Comparison of ENCODE assay signal across 8 mouse cellular contexts in the genomic region with DNA sequence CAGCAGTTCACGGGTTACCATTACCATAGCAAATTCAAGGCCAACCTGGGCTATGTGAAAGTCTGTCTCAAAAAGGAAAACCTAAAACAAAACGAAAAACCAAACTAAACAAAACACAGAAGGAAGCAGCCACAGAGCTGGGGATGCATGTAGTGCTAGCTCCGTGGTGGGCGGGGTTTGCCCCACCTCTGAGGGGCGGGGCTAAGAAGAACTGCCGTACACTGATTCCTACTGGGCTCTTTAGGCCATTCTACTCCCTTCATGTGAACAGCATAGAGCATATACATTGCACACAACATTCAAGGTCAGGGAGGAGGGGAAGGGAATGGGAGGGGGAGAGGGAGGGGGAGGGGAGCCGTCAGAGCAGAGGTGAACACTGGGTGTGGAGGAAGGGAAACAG. TPM values are rescaled to one million over a fixed set of nuclear protein-coding genes. Genes with fewer than 3 reads are reported as not detected.
DNase-seq lines count a peak whose midpoint lies in the region; ATAC-seq and TF ChIP-seq lines count a peak whose summit lies in the region.
"Had no signal": no experiment of that assay in that cellular context is flagged by ENCODE, and none has a peak within 500 bp of the region (broad histone marks: within the 10 kb centered on the region; RNA-seq: fewer than 3 reads in every experiment).

No protein-coding gene starts in this region.

- H3K9ac ChIP-seq in stomach, postnatal 0 days (ENCODE audit: low read length) = no peak overlapping the region

- DNase-seq in kidney, postnatal 36 days = peak; percentile 24 to 65
- DNase-seq in kidney, adult 18-20 months = no peak
- DNase-seq in Muller cell, postnatal 12 days (ENCODE audit: inconsistent ontology term) = peak; percentile 15
- DNase-seq in stomach, postnatal 0 days (ENCODE audit: low spot score) = peak; percentile 69
- no peak for DNase-seq in right cerebral cortex, postnatal 25 days
- no peak for DNase-seq in right cerebral cortex, postnatal 4 days

- ATAC-seq in granulocyte monocyte progenitor cell, adult 5-6 weeks (replicated peaks; ENCODE audit: poor library complexity, severe bottlenecking) = peak; percentile 48; the same call in 1 of the 2 replicates
- ATAC-seq in stomach, postnatal 0 days (ENCODE audit: low FRiP score, low TSS enrichment) = peak; percentile 49

- 35% methylated on average over 7 of the region's 7 CpGs for WGBS in stomach, postnatal 0 days

- no peak overlapping the region for H3K27ac ChIP-seq in stomach, postnatal 0 days (replicated peaks)

- H3K9me3 ChIP-seq in stomach, postnatal 0 days (ENCODE audit: control insufficient read depth, low read length) = no peaks in the 10 kb centered on the region
- H3K9me3 ChIP-seq: megakaryocyte, embryonic 14.5 days had no signal

- no peaks in the 10 kb centered on the region; the same call in none of the 2 replicates for H3K4me1 ChIP-seq in stomach, postnatal 0 days (replicated peaks; ENCODE audit: control insufficient read depth, insufficient read depth)

- TF ChIP-seq EP300 in stomach, postnatal 0 days (optimal IDR thresholded peaks at IDR 0.05) = no peak

- no peak overlapping the region for H3K4me3 ChIP-seq in stomach, postnatal 0 days (ENCODE audit: low read depth, low read length)
- H3K4me3 ChIP-seq: megakaryocyte, embryonic 14.5 days had no signal

- no peak overlapping the region for H3K4me2 ChIP-seq in stomach, postnatal 0 days (replicated peaks; ENCODE audit: low read depth)

- H3K36me3 ChIP-seq in stomach, postnatal 0 days (ENCODE audit: control insufficient read depth, insufficient read depth, low read length) = peaks cover 30% of the 10 kb centered on the region

- no peak for TF ChIP-seq CTCF in stomach, postnatal 0 days (IDR thresholded peaks at IDR 0.05; ENCODE audit: low read depth)

- H3K27me3 ChIP-seq in stomach, postnatal 0 days (ENCODE audit: control insufficient read depth, insufficient read depth, low read length) = no peaks in the 10 kb centered on the region

RNA-seq across cellular contexts. Expression of a gene that starts 17.6 kb away (rescaled TPM):
- not detected in 2 replicates for total RNA-seq in granulocyte monocyte progenitor cell, adult 5-6 weeks (2014; fragmentation: Nextera tagmentation)
- total RNA-seq in granulocyte monocyte progenitor cell, adult 5-6 weeks (2017) = not detected in 2 replicates
- not detected in 2 replicates for polyA plus RNA-seq in stomach, postnatal 0 days (2015; fragmentation: Nextera tagmentation; extraction: Ambion mirVana)

RNA-seq across cellular contexts. Expression of a gene that starts 44.4 kb away (rescaled TPM):
- 2.5 and 3.6 TPM in 2 replicates for total RNA-seq in granulocyte monocyte progenitor cell, adult 5-6 weeks (2014; fragmentation: Nextera tagmentation)
- total RNA-seq in granulocyte monocyte progenitor cell, adult 5-6 weeks (2017) = 1.0 and 3.1 TPM in 2 replicates
- polyA plus RNA-seq in stomach, postnatal 0 days (2015; fragmentation: Nextera tagmentation; extraction: Ambion mirVana) = 14.9 and 15.8 TPM in 2 replicates

Comparison
In these comparisons a context has a peak if more than half of its experiments do, and no peak if none do; other contexts are left out.
1. DNase-seq: peak in kidney, postnatal 36 days (2 of 2), Muller cell, postnatal 12 days (single experiment) and stomach, postnatal 0 days (single experiment); none in kidney, adult 18-20 months (single experiment), right cerebral cortex, postnatal 25 days (single experiment) and right cerebral cortex, postnatal 4 days (single experiment).